Mouse (Mus musculus): ENCODE data around the gene Ccdc157. TPM values are rescaled to one million over a fixed set of nuclear protein-coding genes. Genes with fewer than 3 reads are reported as not detected.

Gene Ccdc157
- polyA plus RNA-seq, 1 experiment from 2014 or later: 7.3 TPM

GRCm38 (mm10) chr11:4203705-4204074 lies 43.6 kb upstream of the Ccdc157 start:
- Histone ChIP-seq H3K4me3 (ENCODE audit: low read depth, low read length) (no peak overlapping the region), H3K9ac (replicated peaks; ENCODE audit: low read depth) (no peak overlapping the region), H3K4me2 (replicated peaks; ENCODE audit: low read depth, low read length) (no peak overlapping the region), H3K36me3 (ENCODE audit: insufficient read depth, low read length) (peaks cover 8% of the 10 kb centered on the region), H3K27ac (ENCODE audit: low read length) (peak overlapping the region; percentile 87), H3K9me3 (ENCODE audit: low read length) (no peaks in the 10 kb centered on the region), H3K27me3 (replicated peaks; ENCODE audit: insufficient read depth, low read length) (no peaks in the 10 kb centered on the region), H3K4me1 (ENCODE audit: insufficient read depth, low read depth, low read length) (peaks cover 13% of the 10 kb centered on the region; the same call in 1 of the 2 replicates)
- TF ChIP-seq CTCF (IDR thresholded peaks at IDR 0.05) (no peak), EP300 (IDR thresholded peaks at IDR 0.05) (no peak)
- DNase-seq (ENCODE audit: low spot score): peak; percentile 77
- peak; percentile 61 for ATAC-seq
- 10% methylated on average over 2 of the region's 2 CpGs for WGBS

- Histone ChIP-seq H3K4me1 (ENCODE audit: insufficient read depth, low read depth, low read length) (peaks cover 13% of the 10 kb centered on the region; the same call in 1 of the 2 replicates), H3K9me3 (ENCODE audit: low read length) (no peaks in the 10 kb centered on the region), H3K4me3 (ENCODE audit: low read depth, low read length) (no peak overlapping the region), H3K27me3 (replicated peaks; ENCODE audit: insufficient read depth, low read length) (no peaks in the 10 kb centered on the region), H3K4me2 (replicated peaks; ENCODE audit: low read depth, low read length) (no peak overlapping the region), H3K27ac (ENCODE audit: low read length) (peak overlapping the region; percentile 87), H3K36me3 (ENCODE audit: insufficient read depth, low read length) (peaks cover 8% of the 10 kb centered on the region), H3K9ac (replicated peaks; ENCODE audit: low read depth) (no peak overlapping the region)
- DNase-seq (ENCODE audit: low spot score) (no peak), ATAC-seq (no peak)
- 65% methylated on average over 12 of the region's 12 CpGs for WGBS
- TF ChIP-seq EP300 (IDR thresholded peaks at IDR 0.05): no peak
- TF ChIP-seq CTCF (IDR thresholded peaks at IDR 0.05): no peak
Observed at GRCm38 (mm10) chr11:4202995-4203704, 43.1 kb upstream of the Ccdc157 start.

- Histone ChIP-seq H3K9me3 (ENCODE audit: low read length) (no peaks in the 10 kb centered on the region), H3K4me3 (ENCODE audit: low read depth, low read length) (no peak overlapping the region), H3K4me2 (replicated peaks; ENCODE audit: low read depth, low read length) (no peak overlapping the region), H3K9ac (replicated peaks; ENCODE audit: low read depth) (no peak overlapping the region), H3K27ac (ENCODE audit: low read length) (0 out of 2 replicates have a peak overlapping the region, but pooled peaks have one; percentile 9), H3K36me3 (ENCODE audit: insufficient read depth, low read length) (no peaks in the 10 kb centered on the region), H3K27me3 (replicated peaks; ENCODE audit: insufficient read depth, low read length) (no peaks in the 10 kb centered on the region), H3K4me1 (ENCODE audit: insufficient read depth, low read depth, low read length) (peaks cover 10% of the 10 kb centered on the region; the same call in 1 of the 2 replicates)
- WGBS: 49% methylated on average over 11 of the region's 11 CpGs
- no peak for DNase-seq (ENCODE audit: low spot score)
- ATAC-seq: no peak
- TF ChIP-seq EP300 (IDR thresholded peaks at IDR 0.05): no peak
- peak; percentile 20; the same call in 1 of the 2 replicates for TF ChIP-seq CTCF (IDR thresholded peaks at IDR 0.05)
Observed at GRCm38 (mm10) chr11:4201981-4202700, 42.0 kb upstream of the Ccdc157 start.

GRCm38 (mm10) chr11:4197691-4198090 lies 37.6 kb upstream of the Ccdc157 start:
- Histone ChIP-seq H3K4me3 (ENCODE audit: low read depth, low read length) (no peak overlapping the region), H3K27me3 (replicated peaks; ENCODE audit: insufficient read depth, low read length) (no peaks in the 10 kb centered on the region), H3K27ac (ENCODE audit: low read length) (peak overlapping the region; percentile 69), H3K4me2 (replicated peaks; ENCODE audit: low read depth, low read length) (no peak overlapping the region), H3K36me3 (ENCODE audit: insufficient read depth, low read length) (no peaks in the 10 kb centered on the region), H3K9me3 (ENCODE audit: low read length) (no peaks in the 10 kb centered on the region), H3K9ac (replicated peaks; ENCODE audit: low read depth) (no peak overlapping the region), H3K4me1 (ENCODE audit: insufficient read depth, low read depth, low read length) (0 out of 2 replicates have a peak, but pooled peaks cover 3% of the 10 kb centered on the region)
- TF ChIP-seq EP300 (IDR thresholded peaks at IDR 0.05): no peak
- TF ChIP-seq CTCF (IDR thresholded peaks at IDR 0.05): no peak
- 38% methylated on average over 1 of the region's 1 CpGs for WGBS
- peak; percentile 62 for ATAC-seq
- no peak for DNase-seq (ENCODE audit: low spot score)

- peak; percentile 95 for ATAC-seq
- 0 out of 2 replicates have a peak overlapping the region, but pooled peaks have one; percentile 69 for H3K27ac ChIP-seq (ENCODE audit: low read length)
- peak; percentile 87 for DNase-seq (ENCODE audit: low spot score)
Observed at GRCm38 (mm10) chr11:4196636-4197035, 36.5 kb upstream of the Ccdc157 start.

GRCm38 (mm10) chr11:4195597-4196031 lies 35.5 kb upstream of the Ccdc157 start:
- H3K4me2 ChIP-seq (replicated peaks; ENCODE audit: low read depth, low read length): no peak overlapping the region
- ATAC-seq: no peak
- H3K36me3 ChIP-seq (ENCODE audit: insufficient read depth, low read length): no peaks in the 10 kb centered on the region
- H3K9me3 ChIP-seq (ENCODE audit: low read length): no peaks in the 10 kb centered on the region
- TF ChIP-seq CTCF (IDR thresholded peaks at IDR 0.05): no peak
- TF ChIP-seq EP300 (IDR thresholded peaks at IDR 0.05): no peak
- H3K27me3 ChIP-seq (replicated peaks; ENCODE audit: insufficient read depth, low read length): no peaks in the 10 kb centered on the region
- WGBS: 69% methylated on average over 3 of the region's 3 CpGs
- 0 out of 2 replicates have a peak overlapping the region, but pooled peaks have one; percentile 33 for H3K27ac ChIP-seq (ENCODE audit: low read length)
- no peak for DNase-seq (ENCODE audit: low spot score)
- no peak overlapping the region for H3K4me3 ChIP-seq (ENCODE audit: low read depth, low read length)
- 0 out of 2 replicates have a peak, but pooled peaks cover 3% of the 10 kb centered on the region for H3K4me1 ChIP-seq (ENCODE audit: insufficient read depth, low read depth, low read length)
- H3K9ac ChIP-seq (replicated peaks; ENCODE audit: low read depth): no peak overlapping the region

More at GRCm38 (mm10) chr11:4196636-4197035, 36.5 kb upstream of the Ccdc157 start:
- H3K36me3 ChIP-seq (ENCODE audit: insufficient read depth, low read length): no peaks in the 10 kb centered on the region
- H3K9ac ChIP-seq (replicated peaks; ENCODE audit: low read depth): no peak overlapping the region
- no peak for TF ChIP-seq CTCF (IDR thresholded peaks at IDR 0.05)
- TF ChIP-seq EP300 (IDR thresholded peaks at IDR 0.05): peak; percentile 73
- 51% methylated on average over 8 of the region's 8 CpGs for WGBS
- no peaks in the 10 kb centered on the region for H3K27me3 ChIP-seq (replicated peaks; ENCODE audit: insufficient read depth, low read length)
- no peak overlapping the region for H3K4me3 ChIP-seq (ENCODE audit: low read depth, low read length)
- no peaks in the 10 kb centered on the region for H3K9me3 ChIP-seq (ENCODE audit: low read length)
- no peaks in the 10 kb centered on the region for H3K4me1 ChIP-seq (ENCODE audit: insufficient read depth, low read depth, low read length)
- H3K4me2 ChIP-seq (replicated peaks; ENCODE audit: low read depth, low read length): no peak overlapping the region
